Mouse (Mus musculus): ENCODE measurements around the gene Cbfa2t3.
A peak's percentile ranks its signal among the peaks of the same experiment; 100 is the strongest.

- TF ChIP-seq CTCF (IDR thresholded peaks at IDR 0.05) (peak; percentile 24), EP300 (IDR thresholded peaks at IDR 0.05) (no peak)
Observed at GRCm38 (mm10) chr8:122641406-122641805, 57.5 kb downstream of the Cbfa2t3 start.

All from lung, postnatal 0 days (tissue).